Comparison of ENCODE assay signal across 19 mouse cellular contexts in genomic region chr3:143542811-143543210, GRCm38 (mm10).
DNase-seq lines count a peak whose midpoint lies in the region; ATAC-seq and TF ChIP-seq lines count a peak whose summit lies in the region.
"Had no signal": no experiment of that assay in that cellular context is flagged by ENCODE, and none has a peak within 500 bp of the region (broad histone marks: within the 10 kb centered on the region; RNA-seq: fewer than 3 reads in every experiment).

No protein-coding gene starts in this region.

- TF ChIP-seq EP300 in liver, postnatal 0 days (IDR thresholded peaks at IDR 0.05; ENCODE audit: low read depth): no peak

- H3K9me3 ChIP-seq in kidney, postnatal 0 days (replicated peaks; ENCODE audit: low read length): no peaks in the 10 kb centered on the region
- H3K9me3 ChIP-seq in liver, postnatal 0 days (ENCODE audit: low read length): no peaks in the 10 kb centered on the region

- H3K4me2 ChIP-seq in kidney, postnatal 0 days (ENCODE audit: low read length): no peak overlapping the region
- H3K4me2 ChIP-seq in liver, postnatal 0 days (ENCODE audit: low read depth, low read length): no peak overlapping the region
- H3K4me2 ChIP-seq: heart, embryonic 13.5 days had no signal

- 44% methylated on average over 3 of the region's 3 CpGs for WGBS in kidney, postnatal 0 days
- WGBS in liver, postnatal 0 days (ENCODE audit: insufficient replicate concordance): 50% methylated on average over 3 of the region's 3 CpGs

- no peak overlapping the region for H3K4me3 ChIP-seq in kidney, postnatal 0 days (replicated peaks; ENCODE audit: low read depth, low read length)
- no peak overlapping the region for H3K4me3 ChIP-seq in liver, postnatal 0 days (ENCODE audit: low read depth, low read length)
- H3K4me3 ChIP-seq: heart, embryonic 13.5 days had no signal

- no peaks in the 10 kb centered on the region for H3K27me3 ChIP-seq in kidney, postnatal 0 days (ENCODE audit: insufficient read depth, low read length)
- no peaks in the 10 kb centered on the region for H3K27me3 ChIP-seq in liver, postnatal 0 days (ENCODE audit: insufficient read depth, low read length)
- H3K27me3 ChIP-seq: heart, embryonic 13.5 days had no signal

- no peak for ATAC-seq in kidney, postnatal 0 days (replicated peaks; ENCODE audit: low FRiP score, low read depth)
- no peak for ATAC-seq in liver, postnatal 0 days
- ATAC-seq: activated CD4-positive, CD25-positive, alpha-beta regulatory T cell, adult 4 months; forebrain, embryonic 14.5 days; hindbrain, embryonic 16.5 days; inflammation-experienced regulatory T-cells, adult 6 months had no signal

- H3K27ac ChIP-seq in kidney, postnatal 0 days: no peak overlapping the region
- no peak overlapping the region for H3K27ac ChIP-seq in liver, postnatal 0 days (ENCODE audit: low read depth)
- H3K27ac ChIP-seq: heart, embryonic 13.5 days had no signal

- no peak overlapping the region for H3K9ac ChIP-seq in kidney, postnatal 0 days (ENCODE audit: low read depth, low read length)
- no peak overlapping the region for H3K9ac ChIP-seq in liver, postnatal 0 days (replicated peaks)
- H3K9ac ChIP-seq: heart, embryonic 13.5 days had no signal

- H3K36me3 ChIP-seq in kidney, postnatal 0 days (ENCODE audit: insufficient read depth, low read length): no peaks in the 10 kb centered on the region
- H3K36me3 ChIP-seq in liver, postnatal 0 days (replicated peaks; ENCODE audit: insufficient read depth, low read length): no peaks in the 10 kb centered on the region
- H3K36me3 ChIP-seq: heart, embryonic 13.5 days had no signal

- no peak for TF ChIP-seq CTCF in kidney, postnatal 0 days (IDR thresholded peaks at IDR 0.05; ENCODE audit: low read depth)
- TF ChIP-seq CTCF in liver, postnatal 0 days (IDR thresholded peaks at IDR 0.05; ENCODE audit: low read depth): no peak

- DNase-seq in kidney, postnatal 0 days (ENCODE audit: low spot score): peak; percentile 3
- no peak for DNase-seq in kidney, postnatal 14 days
- DNase-seq in 3T3-L1 (ENCODE audit: low read depth, low spot score) (peak; percentile 7), 416B (ENCODE audit: low read depth) (peak; percentile 9)
- DNase-seq in fibroblast of lung, adult 2 months (ENCODE audit: low read depth): peak; percentile 59
- DNase-seq in thymus, adult 18-20 months: no peak
- no peak for DNase-seq in liver, postnatal 0 days
- no peak for DNase-seq in frontal cortex, adult 2 months (ENCODE audit: extremely low spot score in 1 of 2, low spot score in 1 of 2)
- DNase-seq: adrenal gland, adult 2 months; adrenal gland, postnatal 25 days; cerebellum, adult 18-20 months; cerebellum, adult 9-11 months; gastrocnemius, postnatal 10 days; heart, postnatal 36 days had no signal

- H3K4me1 ChIP-seq in kidney, postnatal 0 days (replicated peaks; ENCODE audit: insufficient read depth, low read length): no peaks in the 10 kb centered on the region
- H3K4me1 ChIP-seq in liver, postnatal 0 days (ENCODE audit: insufficient read depth): no peaks in the 10 kb centered on the region
- H3K4me1 ChIP-seq: heart, embryonic 13.5 days had no signal

Comparison
In these comparisons a context has a peak if more than half of its experiments do, and no peak if none do; other contexts are left out.
1. DNase-seq: peak in kidney, postnatal 0 days (single experiment), 3T3-L1 (single experiment), 416B (single experiment) and fibroblast of lung, adult 2 months (single experiment); none in kidney, postnatal 14 days (single experiment), thymus, adult 18-20 months (0 of 2), liver, postnatal 0 days (single experiment) and frontal cortex, adult 2 months (0 of 2).